Mouse (Mus musculus): ENCODE data around the gene Kcnmb3. TPM values are rescaled to one million over a fixed set of nuclear protein-coding genes. Genes with fewer than 3 reads are reported as not detected.
"Not testable (repeated sequence)": the region's sequence is repeated elsewhere in the genome, so short reads cannot be mapped to it uniquely, and the experiment has no call there.

Kcnmb3 gene
- polyA plus RNA-seq, 1 experiment from 2014 or later, result 0.21 TPM

DNA sequence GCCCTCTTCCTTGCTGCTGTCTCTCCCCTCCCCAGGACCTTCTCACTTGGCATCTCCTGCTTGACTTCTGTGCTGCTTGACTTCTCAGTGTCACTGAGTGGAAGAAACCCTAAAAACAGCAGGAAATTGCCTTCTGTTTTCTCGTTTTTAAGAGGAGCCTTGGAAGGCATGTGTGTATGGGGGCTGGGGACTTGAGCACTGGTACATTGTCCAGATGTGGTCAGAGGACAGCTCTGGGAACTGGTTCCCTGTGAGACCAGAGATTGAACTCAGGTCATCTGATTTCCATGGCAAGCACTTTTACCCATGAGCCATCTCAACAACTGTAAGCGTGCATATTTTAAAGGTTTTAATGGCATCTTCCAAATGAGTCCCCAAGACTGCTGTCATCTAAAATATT lies 58.0 kb downstream of the Kcnmb3 start:
- no peak for DNase-seq (ENCODE audit: low spot score)

DNA sequence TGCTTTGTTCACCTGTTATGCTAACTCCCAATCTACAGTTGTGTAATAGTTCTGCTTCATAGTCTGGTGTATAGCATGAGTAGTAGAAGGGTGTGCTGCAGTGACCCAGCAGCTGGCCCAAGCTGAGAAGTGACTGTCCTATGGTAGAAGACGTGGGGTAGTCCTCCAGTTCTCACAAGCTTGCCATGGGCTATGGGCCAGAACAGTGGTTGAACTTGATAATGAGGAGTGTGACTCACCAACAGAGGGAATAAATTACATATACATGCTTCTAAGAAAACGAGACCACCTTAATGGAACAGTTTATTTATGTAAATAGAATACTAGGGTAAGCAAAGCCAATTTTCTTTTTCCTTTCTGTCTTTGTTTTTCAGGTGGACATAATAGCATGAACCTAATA lies 61.6 kb downstream of the Kcnmb3 start:
- no peak for DNase-seq (ENCODE audit: low spot score)

DNA sequence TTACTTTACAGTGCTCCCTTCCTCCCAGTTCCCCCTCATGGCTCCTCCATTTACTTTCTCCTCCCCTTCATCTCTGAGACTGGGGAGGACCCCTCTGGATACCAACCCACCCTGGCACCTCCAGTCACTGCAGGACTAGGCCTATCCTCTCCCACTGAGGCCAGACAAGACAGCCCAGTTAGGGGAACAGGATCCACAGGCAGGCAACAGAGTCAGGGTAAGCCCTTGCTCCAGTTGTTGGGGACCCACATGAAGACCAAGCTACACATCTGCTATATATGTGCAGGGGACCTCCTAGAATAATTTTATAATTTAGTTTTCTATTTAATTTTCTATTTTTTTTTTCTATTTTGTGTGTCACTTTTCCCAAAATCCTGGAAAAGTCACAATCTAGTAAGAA lies 62.7 kb downstream of the Kcnmb3 start:
- DNase-seq (ENCODE audit: low spot score), result not testable (repeated sequence)

DNA sequence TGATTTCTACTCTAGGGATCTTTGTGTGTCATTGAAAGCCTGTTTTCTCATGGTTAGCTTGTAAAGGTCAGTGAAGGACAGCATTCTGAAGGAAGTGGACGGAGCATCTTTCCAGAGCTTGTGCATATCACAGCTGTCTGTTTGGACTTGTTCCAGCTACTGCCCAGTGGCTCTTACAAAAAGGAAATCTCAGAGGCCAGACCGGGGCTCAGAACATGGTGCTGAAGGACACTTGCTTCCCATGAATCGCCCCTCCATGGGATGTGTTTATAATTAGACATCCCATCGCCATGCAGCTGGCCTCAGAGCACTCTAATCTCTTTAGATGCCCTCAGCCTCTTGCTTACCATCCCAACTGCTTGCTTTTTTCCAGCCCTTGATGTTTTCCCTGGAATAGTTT lies 63.1 kb downstream of the Kcnmb3 start:
- no peak for DNase-seq (ENCODE audit: low spot score)

DNA sequence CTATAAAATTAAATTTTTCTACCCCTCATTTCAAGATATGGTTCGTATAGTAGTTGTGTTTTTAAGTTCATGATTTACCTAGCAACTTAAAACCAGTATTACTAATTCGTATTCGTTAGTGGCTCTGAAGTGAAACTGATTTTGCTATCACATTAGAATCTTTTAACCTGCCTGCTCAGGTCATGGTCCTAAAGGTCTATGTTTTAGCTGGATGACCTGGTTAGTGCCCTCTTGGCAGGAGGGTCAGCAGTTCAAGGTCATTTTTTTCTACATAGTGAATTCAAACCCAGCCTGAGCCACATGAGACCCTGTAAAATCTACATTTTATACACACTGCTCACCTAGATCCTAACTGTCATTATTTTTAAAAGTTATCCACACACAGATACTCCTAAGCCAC lies 63.7 kb downstream of the Kcnmb3 start:
- no peak for DNase-seq (ENCODE audit: low spot score)

DNA sequence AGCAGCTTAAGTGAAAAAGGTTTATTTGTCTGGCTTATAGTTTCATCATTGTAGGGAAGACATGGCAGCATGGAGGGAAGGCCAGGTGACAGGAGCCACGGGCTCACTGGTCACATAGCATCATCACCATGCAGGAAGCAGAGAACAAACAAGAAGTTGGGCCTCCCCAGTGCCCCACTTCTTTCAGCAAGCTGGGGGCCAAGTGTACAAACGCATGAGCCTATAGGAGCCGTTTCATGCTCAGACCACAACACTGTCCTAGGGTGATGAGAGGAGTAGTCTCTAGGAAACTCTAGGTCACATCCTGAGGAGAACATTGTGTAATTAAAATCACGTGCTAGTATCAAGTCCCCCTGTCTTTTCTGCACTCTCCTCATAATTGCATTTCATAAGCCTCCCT lies 64.3 kb downstream of the Kcnmb3 start:
- no peak for DNase-seq (ENCODE audit: low spot score)

Other genes with a start within 250 kb of the Kcnmb3 start
- 2.5 and 2.8 TPM in 2 replicates for gene Zmat3, start 126.2 kb downstream of the Kcnmb3 start, polyA plus RNA-seq (2015; fragmentation: Nextera tagmentation; extraction: Ambion mirVana)
- 12.7 and 13.3 TPM in 2 replicates for gene Pik3ca, start 94.6 kb downstream of the Kcnmb3 start, polyA plus RNA-seq (2015; fragmentation: Nextera tagmentation; extraction: Ambion mirVana)
- 31.8 and 33.0 TPM in 2 replicates for gene Zfp639, start 18.0 kb upstream of the Kcnmb3 start, polyA plus RNA-seq (2015; fragmentation: Nextera tagmentation; extraction: Ambion mirVana)
- 11.6 and 16.8 TPM in 2 replicates for gene Mfn1, start 37.2 kb upstream of the Kcnmb3 start, polyA plus RNA-seq (2015; fragmentation: Nextera tagmentation; extraction: Ambion mirVana)
- gene Gnb4, start 124.4 kb upstream of the Kcnmb3 start, polyA plus RNA-seq (2015; fragmentation: Nextera tagmentation; extraction: Ambion mirVana), result 43.3 and 45.5 TPM in 2 replicates
- 164 and 171 TPM in 2 replicates for gene Actl6a, start 214.1 kb upstream of the Kcnmb3 start, polyA plus RNA-seq (2015; fragmentation: Nextera tagmentation; extraction: Ambion mirVana)
- gene Ndufb5, start 244.8 kb upstream of the Kcnmb3 start, polyA plus RNA-seq (2015; fragmentation: Nextera tagmentation; extraction: Ambion mirVana), result 360 and 369 TPM in 2 replicates
- gene Mrpl47, start 245.4 kb upstream of the Kcnmb3 start, polyA plus RNA-seq (2015; fragmentation: Nextera tagmentation; extraction: Ambion mirVana), result 39.3 and 42.6 TPM in 2 replicates

Data from thymus, postnatal 0 days (tissue).